Mouse (Mus musculus) megakaryocyte, embryonic 14.5 days (primary cell): ENCODE measurements around the gene Apoa2.

Experiments used
- FLI1 ChIP-seq: IDR thresholded peaks from 2 replicates; pipeline ENCODE4 v1.6.1; 2012; ENCODE audit warnings: low read length, inconsistent platforms, mixed read lengths
- GATA1 ChIP-seq: IDR thresholded peaks from 3 replicates; pipeline ENCODE4 v1.6.1; 2012; ENCODE audit warnings: mixed read lengths, low read length, inconsistent platforms, borderline replicate concordance

- TF ChIP-seq GATA1 (no peak), FLI1 (no peak)
Observed at GRCm38 (mm10) chr1:171223796-171224195, 1.1 kb upstream of the Apoa2 start.
